Mouse (Mus musculus): ENCODE data around the gene Alkbh2. TPM values are rescaled to one million over a fixed set of nuclear protein-coding genes. Genes with fewer than 3 reads are reported as not detected.

Gene Alkbh2
- polyA plus RNA-seq, 1 experiment from 2014 or later: 13.4 TPM

DNA sequence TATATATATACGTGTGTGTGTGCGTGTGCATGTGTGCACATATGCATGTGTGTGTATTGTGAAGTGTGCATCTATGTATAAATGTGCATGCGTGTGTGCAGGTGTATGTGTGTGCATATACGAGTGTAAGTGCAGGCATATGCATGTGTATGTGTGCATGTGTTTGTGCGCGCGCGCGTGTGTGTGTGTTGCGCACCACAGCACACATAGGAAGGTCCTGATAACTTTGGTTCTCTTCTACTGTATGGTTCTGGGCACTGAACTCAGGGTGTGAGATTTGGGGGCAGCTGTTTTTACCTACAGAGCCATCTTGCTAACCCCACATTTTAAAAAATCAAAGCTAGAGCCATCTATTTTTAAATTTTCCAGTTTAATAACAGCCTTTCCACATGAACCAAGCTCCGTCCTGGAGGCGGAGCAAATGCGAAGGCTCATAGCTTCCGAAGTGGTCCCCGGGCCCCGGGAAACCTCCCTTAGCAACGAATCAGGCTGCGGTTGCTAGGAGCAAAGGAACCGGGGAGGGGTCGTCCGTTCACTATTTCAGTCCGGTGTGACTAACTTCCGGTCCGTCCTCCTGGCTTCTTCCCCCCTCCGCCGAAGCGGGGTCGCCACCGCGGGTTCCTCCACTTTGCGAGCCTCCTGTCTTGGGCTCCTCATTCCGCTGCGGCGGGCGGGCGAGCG lies 28.2 kb downstream of the Alkbh2 start:
- no peaks in the 10 kb centered on the region for H3K9me3 ChIP-seq (ENCODE audit: control insufficient read depth, low read length)
- peaks cover 12% of the 10 kb centered on the region for H3K4me1 ChIP-seq (replicated peaks; ENCODE audit: control insufficient read depth, insufficient read depth, low read length)
- DNase-seq (ENCODE audit: low spot score) (peak; percentile 91), ATAC-seq (replicated peaks; ENCODE audit: low FRiP score) (peak; percentile 84)
- H3K4me3 ChIP-seq (ENCODE audit: low read depth, low read length): peak overlapping the region; percentile 91
- peak overlapping the region; percentile 48; the same call in 1 of the 2 replicates for H3K27ac ChIP-seq (ENCODE audit: low read depth, low read length)
- H3K4me2 ChIP-seq: peak overlapping the region; percentile 98
- H3K36me3 ChIP-seq (ENCODE audit: control insufficient read depth, insufficient read depth, low read length): no peaks in the 10 kb centered on the region
- H3K27me3 ChIP-seq (replicated peaks; ENCODE audit: control insufficient read depth, insufficient read depth, low read length): no peaks in the 10 kb centered on the region; the same call in 1 of the 2 replicates
- peak overlapping the region; percentile 91 for H3K9ac ChIP-seq (ENCODE audit: low read depth, low read length)
- 9% methylated on average over 37 of the region's 37 CpGs for WGBS

- DNase-seq (ENCODE audit: low spot score) (peak; percentile 80), ATAC-seq (replicated peaks; ENCODE audit: low FRiP score) (no peak)
- Histone ChIP-seq H3K9me3 (ENCODE audit: control insufficient read depth, low read length) (no peaks in the 10 kb centered on the region), H3K27me3 (replicated peaks; ENCODE audit: control insufficient read depth, insufficient read depth, low read length) (peaks cover 10% of the 10 kb centered on the region), H3K27ac (ENCODE audit: low read depth, low read length) (no peak within 1 kb of the TSS), H3K9ac (ENCODE audit: low read depth, low read length) (no peak within 1 kb of the TSS), H3K36me3 (ENCODE audit: control insufficient read depth, insufficient read depth, low read length) (no peaks in the 10 kb centered on the region), H3K4me3 (ENCODE audit: low read depth, low read length) (no peak within 1 kb of the TSS), H3K4me1 (replicated peaks; ENCODE audit: control insufficient read depth, insufficient read depth, low read length) (no peaks in the 10 kb centered on the region; the same call in 1 of the 2 replicates), H3K4me2 (peak within 1 kb of the TSS; percentile 51)
- WGBS: 5% methylated on average over 38 of the region's 40 CpGs
Measured at GRCm38 (mm10) chr5:114091057-114091807, 36.8 kb downstream of the Alkbh2 start, which contains the start of gene Svop. Gene Svop (minus strand): TSS chr5:114091570.

DNA sequence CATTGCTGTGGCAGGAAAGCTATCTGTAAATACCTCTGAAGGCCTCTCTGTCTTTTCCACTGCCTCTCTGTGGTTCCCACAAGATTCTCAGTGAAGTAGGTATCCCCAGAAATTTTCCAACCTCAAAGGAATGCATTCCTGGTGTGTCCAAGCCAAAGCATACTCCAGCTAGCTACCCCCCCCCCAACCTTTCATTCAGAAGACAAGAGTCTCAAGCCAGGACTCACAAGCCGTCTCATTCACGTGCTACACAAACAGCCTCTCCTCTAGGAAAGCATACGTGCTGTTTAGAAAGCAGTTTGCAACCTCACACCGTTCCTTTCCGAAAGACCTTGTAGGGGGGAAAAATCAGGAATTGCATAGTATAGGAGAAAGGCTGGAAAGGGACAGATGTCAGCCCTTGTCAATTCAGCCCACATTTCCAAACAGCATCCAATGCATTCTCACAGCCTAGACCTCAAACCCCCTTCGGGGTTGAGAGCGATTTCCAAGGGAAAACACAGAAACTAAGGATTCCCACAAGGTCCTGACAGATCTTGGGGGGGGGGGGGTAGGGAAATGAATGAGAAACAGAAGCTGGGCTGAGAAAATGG lies 37.5 kb downstream of the Alkbh2 start:
- Histone ChIP-seq H3K9ac (ENCODE audit: low read depth, low read length) (no peak overlapping the region), H3K4me3 (ENCODE audit: low read depth, low read length) (no peak overlapping the region)
- WGBS: 28% methylated on average over 7 of the region's 7 CpGs

GRCm38 (mm10) chr5:114087875-114088480 lies 40.0 kb downstream of the Alkbh2 start:
- peaks cover 10% of the 10 kb centered on the region for H3K27me3 ChIP-seq (replicated peaks; ENCODE audit: control insufficient read depth, insufficient read depth, low read length)
- DNase-seq (ENCODE audit: low spot score): no peak
- H3K9me3 ChIP-seq (ENCODE audit: control insufficient read depth, low read length): no peaks in the 10 kb centered on the region
- WGBS: 63% methylated on average over 12 of the region's 12 CpGs
- no peak overlapping the region for H3K4me3 ChIP-seq (ENCODE audit: low read depth, low read length)
- ATAC-seq (replicated peaks; ENCODE audit: low FRiP score): no peak
- H3K9ac ChIP-seq (ENCODE audit: low read depth, low read length): no peak overlapping the region
- H3K4me1 ChIP-seq (replicated peaks; ENCODE audit: control insufficient read depth, insufficient read depth, low read length): no peaks in the 10 kb centered on the region; the same call in 1 of the 2 replicates
- H3K36me3 ChIP-seq (ENCODE audit: control insufficient read depth, insufficient read depth, low read length): no peaks in the 10 kb centered on the region
- no peak overlapping the region for H3K4me2 ChIP-seq
- no peak overlapping the region for H3K27ac ChIP-seq (ENCODE audit: low read depth, low read length)

More for the DNA sequence above, 37.5 kb downstream of the Alkbh2 start:
- no peak overlapping the region for H3K4me2 ChIP-seq
- ATAC-seq (replicated peaks; ENCODE audit: low FRiP score) (no peak), DNase-seq (ENCODE audit: low spot score) (no peak)
- H3K27ac ChIP-seq (ENCODE audit: low read depth, low read length): no peak overlapping the region
- H3K4me1 ChIP-seq (replicated peaks; ENCODE audit: control insufficient read depth, insufficient read depth, low read length): no peaks in the 10 kb centered on the region; the same call in 1 of the 2 replicates
- no peaks in the 10 kb centered on the region for H3K36me3 ChIP-seq (ENCODE audit: control insufficient read depth, insufficient read depth, low read length)
- H3K27me3 ChIP-seq (replicated peaks; ENCODE audit: control insufficient read depth, insufficient read depth, low read length): peaks cover 10% of the 10 kb centered on the region
- no peaks in the 10 kb centered on the region for H3K9me3 ChIP-seq (ENCODE audit: control insufficient read depth, low read length)

GRCm38 (mm10) chr5:114085501-114085900 lies 42.5 kb downstream of the Alkbh2 start:
- no peaks in the 10 kb centered on the region for H3K9me3 ChIP-seq (ENCODE audit: control insufficient read depth, low read length)
- no peak for DNase-seq (ENCODE audit: low spot score)
- H3K27me3 ChIP-seq (replicated peaks; ENCODE audit: control insufficient read depth, insufficient read depth, low read length): no peaks in the 10 kb centered on the region; the same call in 1 of the 2 replicates
- no peak overlapping the region for H3K27ac ChIP-seq (ENCODE audit: low read depth, low read length)
- no peak overlapping the region for H3K4me3 ChIP-seq (ENCODE audit: low read depth, low read length)
- WGBS: 67% methylated on average over 14 of the region's 14 CpGs
- H3K4me1 ChIP-seq (replicated peaks; ENCODE audit: control insufficient read depth, insufficient read depth, low read length): no peaks in the 10 kb centered on the region
- no peaks in the 10 kb centered on the region for H3K36me3 ChIP-seq (ENCODE audit: control insufficient read depth, insufficient read depth, low read length)
- ATAC-seq (replicated peaks; ENCODE audit: low FRiP score): no peak
- H3K4me2 ChIP-seq: no peak overlapping the region
- H3K9ac ChIP-seq (ENCODE audit: low read depth, low read length): no peak overlapping the region

- no peak overlapping the region for H3K9ac ChIP-seq (ENCODE audit: low read depth, low read length)
- 66% methylated on average over 8 of the region's 8 CpGs for WGBS
- H3K9me3 ChIP-seq (ENCODE audit: control insufficient read depth, low read length): no peaks in the 10 kb centered on the region
- H3K4me2 ChIP-seq: no peak overlapping the region
- no peaks in the 10 kb centered on the region for H3K27me3 ChIP-seq (replicated peaks; ENCODE audit: control insufficient read depth, insufficient read depth, low read length)
- no peaks in the 10 kb centered on the region for H3K36me3 ChIP-seq (ENCODE audit: control insufficient read depth, insufficient read depth, low read length)
- DNase-seq (ENCODE audit: low spot score): no peak
- no peak overlapping the region for H3K4me3 ChIP-seq (ENCODE audit: low read depth, low read length)
- no peak for ATAC-seq (replicated peaks; ENCODE audit: low FRiP score)
- no peak overlapping the region for H3K27ac ChIP-seq (ENCODE audit: low read depth, low read length)
- H3K4me1 ChIP-seq (replicated peaks; ENCODE audit: control insufficient read depth, insufficient read depth, low read length): no peaks in the 10 kb centered on the region
Measured at GRCm38 (mm10) chr5:114077009-114077408, 51.0 kb downstream of the Alkbh2 start.

Other genes starting within 250 kb of the Alkbh2 start
- 122 and 137 TPM in 2 replicates for gene Coro1c, start 219.5 kb downstream of the Alkbh2 start, polyA plus RNA-seq (2014; fragmentation: Nextera tagmentation; extraction: Ambion mirVana)
- 16.2 and 17.8 TPM in 2 replicates for gene Ssh1, start 134.3 kb downstream of the Alkbh2 start, polyA plus RNA-seq (2014; fragmentation: Nextera tagmentation; extraction: Ambion mirVana)
- gene Dao, start 124.5 kb downstream of the Alkbh2 start, polyA plus RNA-seq (2014; fragmentation: Nextera tagmentation; extraction: Ambion mirVana): 0.23 TPM in 1 of 2 replicates, not detected in the other
- gene Usp30, start 62.8 kb downstream of the Alkbh2 start, polyA plus RNA-seq (2014; fragmentation: Nextera tagmentation; extraction: Ambion mirVana): 6.5 and 8.5 TPM in 2 replicates
- not detected in 2 replicates for gene Svop, start 36.6 kb downstream of the Alkbh2 start, polyA plus RNA-seq (2014; fragmentation: Nextera tagmentation; extraction: Ambion mirVana)
- 41.8 and 47.1 TPM in 2 replicates for gene Ung, start 2.2 kb upstream of the Alkbh2 start, polyA plus RNA-seq (2014; fragmentation: Nextera tagmentation; extraction: Ambion mirVana)
- 0.86 and 1.2 TPM in 2 replicates for gene Acacb, start 18.3 kb upstream of the Alkbh2 start, polyA plus RNA-seq (2014; fragmentation: Nextera tagmentation; extraction: Ambion mirVana)
- not detected in 2 replicates for gene Foxn4, start 145.6 kb upstream of the Alkbh2 start, polyA plus RNA-seq (2014; fragmentation: Nextera tagmentation; extraction: Ambion mirVana)
- 0.40 and 0.45 TPM in 2 replicates for gene Myo1h, start 160.9 kb upstream of the Alkbh2 start, polyA plus RNA-seq (2014; fragmentation: Nextera tagmentation; extraction: Ambion mirVana)